Mouse (Mus musculus): ENCODE results near the gene Actl6b.

- no peak for TF ChIP-seq CEBPB (IDR thresholded peaks at IDR 0.05; ENCODE audit: low read depth)
- no peak for TF ChIP-seq CTCF (IDR thresholded peaks at IDR 0.05; ENCODE audit: control insufficient read depth, insufficient read depth, insufficient read length)
- TF ChIP-seq MAX (IDR thresholded peaks at IDR 0.05): no peak
- no peak for TF ChIP-seq USF1 (IDR thresholded peaks at IDR 0.05; ENCODE audit: low read depth)
- TF ChIP-seq MYOD1 (IDR thresholded peaks at IDR 0.05; ENCODE audit: control insufficient read depth, insufficient read length, low read depth): no peak
These were observed 13.1 kb downstream of the Actl6b start for GRCm38 (mm10) chr5:137566416-137566815.

Measured in C2C12 (cell line).